Mouse (Mus musculus): ENCODE measurements around the gene Adam15.

GRCm38 (mm10) chr3:89328623-89329022, 21.2 kb downstream of the Adam15 start:
- TF ChIP-seq GATA1 (IDR thresholded peaks at IDR 0.05; ENCODE audit: low read length) (no peak), TAL1 (IDR thresholded peaks at IDR 0.05; ENCODE audit: low read length) (no peak)
